Mouse (Mus musculus) urinary bladder, postnatal 14 days (tissue): Measurements from ENCODE around the gene Prpsap2.

Experiments used
- DNase-seq: peaks from one replicate; pipeline ENCODE4 v3.0.0; 2021; ENCODE audit warnings: low spot score

Prpsap2 gene

GRCm38 (mm10) chr11:61714346-61715117, 47.4 kb downstream of the Prpsap2 start:
- peak; percentile 74 for DNase-seq

- DNase-seq: peak; percentile 54
Measured at GRCm38 (mm10) chr11:61713157-61713855, 48.6 kb downstream of the Prpsap2 start.

GRCm38 (mm10) chr11:61708928-61709327, 53.0 kb downstream of the Prpsap2 start:
- no peak for DNase-seq

GRCm38 (mm10) chr11:61706232-61706631, 55.7 kb downstream of the Prpsap2 start:
- DNase-seq: no peak

- DNase-seq: no peak
Measured at GRCm38 (mm10) chr11:61705581-61705980, 56.3 kb downstream of the Prpsap2 start.

- DNase-seq: no peak
Measured at GRCm38 (mm10) chr11:61702494-61702893, 59.4 kb downstream of the Prpsap2 start.

- no peak for DNase-seq
Measured at GRCm38 (mm10) chr11:61701696-61702095, 60.2 kb downstream of the Prpsap2 start.

GRCm38 (mm10) chr11:61699933-61700332, 62.0 kb downstream of the Prpsap2 start:
- no peak for DNase-seq

GRCm38 (mm10) chr11:61699460-61699859, 62.4 kb downstream of the Prpsap2 start:
- DNase-seq: no peak

- no peak for DNase-seq
Measured at GRCm38 (mm10) chr11:61698852-61699251, 63.0 kb downstream of the Prpsap2 start.

GRCm38 (mm10) chr11:61692996-61693395, 68.9 kb downstream of the Prpsap2 start:
- no peak for DNase-seq

- DNase-seq: peak; percentile 52
Measured at GRCm38 (mm10) chr11:61687595-61687994, 74.3 kb downstream of the Prpsap2 start.

GRCm38 (mm10) chr11:61686906-61687453, 74.9 kb downstream of the Prpsap2 start:
- DNase-seq: no peak

- DNase-seq: no peak
Measured at GRCm38 (mm10) chr11:61686141-61686540, 75.7 kb downstream of the Prpsap2 start.

GRCm38 (mm10) chr11:61685119-61685725, 76.7 kb downstream of the Prpsap2 start:
- no peak for DNase-seq

- DNase-seq: peak; percentile 88
Measured at GRCm38 (mm10) chr11:61683907-61684731, 77.8 kb downstream of the Prpsap2 start, which contains the start of gene Fam83g. Fam83g (plus strand) TSS chr11:61684091.
